Mouse (Mus musculus): ENCODE measurements around the gene Bmi1.

The Bmi1 gene

GRCm38 (mm10) chr2:18688286-18688685 lies 11.5 kb downstream of the Bmi1 start:
- DNase-seq (ENCODE audit: low spot score): no peak

GRCm38 (mm10) chr2:18688708-18689063 lies 11.9 kb downstream of the Bmi1 start:
- peak; percentile 76 for DNase-seq (ENCODE audit: low spot score)

DNA sequence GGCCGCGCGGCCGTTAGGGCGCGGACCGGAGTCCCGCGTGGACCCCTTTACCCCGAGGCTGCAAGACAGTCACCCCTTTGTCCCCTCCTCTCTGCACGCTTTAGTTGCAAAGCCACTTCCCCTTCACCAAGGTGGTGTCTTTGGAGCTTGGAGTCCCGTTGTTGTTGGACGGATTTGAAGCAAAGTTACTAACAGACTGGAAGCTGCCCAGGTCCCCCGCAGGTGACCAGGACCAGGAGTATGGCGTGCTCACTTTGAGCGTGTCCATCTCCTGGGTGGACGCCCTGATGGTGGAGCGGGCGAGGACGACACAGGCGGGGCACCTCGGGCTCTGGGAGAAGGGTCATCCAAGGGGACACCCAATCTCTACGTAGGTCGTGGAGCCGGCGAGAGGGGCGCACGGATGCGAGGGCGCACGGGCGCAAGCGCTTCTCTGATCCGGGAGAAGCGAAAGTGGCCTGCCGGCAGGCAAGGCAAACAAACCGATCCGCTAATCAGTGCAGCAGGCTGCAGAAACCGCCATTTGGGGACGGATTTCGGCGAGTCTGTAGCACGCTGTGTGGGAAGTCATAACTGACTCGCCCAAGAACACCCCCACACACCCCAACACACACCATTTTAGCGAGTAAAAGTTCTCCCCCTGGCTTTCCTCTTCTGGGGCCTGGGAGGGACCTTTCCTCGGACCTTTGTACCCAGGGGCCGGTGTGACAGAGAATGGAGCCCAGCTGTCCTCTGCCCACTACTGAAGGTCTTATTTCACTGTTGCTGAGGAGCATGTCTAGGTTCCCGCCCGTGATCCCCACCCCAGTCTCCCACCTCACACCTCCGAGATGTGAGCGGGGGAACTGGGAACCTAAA lies 12.5 kb downstream of the Bmi1 start:
- DNase-seq (ENCODE audit: low spot score): peak; percentile 63

GRCm38 (mm10) chr2:18690055-18690691 lies 13.4 kb downstream of the Bmi1 start:
- DNase-seq (ENCODE audit: low spot score): peak; percentile 68

DNA sequence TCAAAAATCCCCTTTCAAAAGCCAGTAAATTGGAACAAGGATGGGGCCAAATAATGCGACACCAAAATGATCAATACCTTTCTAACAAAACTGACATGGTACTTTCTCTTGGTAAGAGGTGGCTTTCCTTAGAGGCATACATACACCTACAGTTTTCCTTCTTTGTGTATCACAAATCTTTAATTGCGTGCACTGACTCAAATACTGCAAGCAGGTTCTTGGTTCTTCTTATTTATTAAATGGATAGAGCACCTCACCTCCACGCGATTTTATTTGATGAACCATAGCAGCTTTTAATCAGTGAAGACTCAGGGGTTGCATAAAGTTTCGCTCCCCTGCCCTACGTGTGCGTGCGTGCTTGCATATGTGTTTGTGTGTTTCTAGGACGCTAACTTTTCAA lies 13.9 kb downstream of the Bmi1 start:
- DNase-seq (ENCODE audit: low spot score): no peak

- no peak for DNase-seq (ENCODE audit: low spot score)
These were observed 15.2 kb downstream of the Bmi1 start for GRCm38 (mm10) chr2:18692031-18692430.

DNA sequence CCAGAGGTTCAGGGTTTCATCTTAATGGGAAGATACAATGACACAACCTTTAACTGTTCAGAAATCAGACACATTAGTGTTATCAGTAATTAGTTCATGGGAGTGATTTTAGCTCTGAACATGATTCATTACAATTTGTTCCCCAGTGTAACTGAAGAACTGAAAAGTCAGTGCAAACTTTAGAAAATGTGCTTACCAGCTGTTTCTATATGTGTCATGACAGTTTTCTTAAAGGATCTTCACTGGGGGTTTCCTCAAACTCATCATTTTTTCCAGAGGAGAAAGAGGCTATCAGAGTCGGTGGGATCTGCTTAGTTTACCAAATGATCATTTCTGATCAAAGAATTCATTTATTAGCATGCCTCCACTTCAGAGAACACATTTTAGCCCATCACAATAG lies 15.7 kb downstream of the Bmi1 start:
- no peak for DNase-seq (ENCODE audit: low spot score)

DNA sequence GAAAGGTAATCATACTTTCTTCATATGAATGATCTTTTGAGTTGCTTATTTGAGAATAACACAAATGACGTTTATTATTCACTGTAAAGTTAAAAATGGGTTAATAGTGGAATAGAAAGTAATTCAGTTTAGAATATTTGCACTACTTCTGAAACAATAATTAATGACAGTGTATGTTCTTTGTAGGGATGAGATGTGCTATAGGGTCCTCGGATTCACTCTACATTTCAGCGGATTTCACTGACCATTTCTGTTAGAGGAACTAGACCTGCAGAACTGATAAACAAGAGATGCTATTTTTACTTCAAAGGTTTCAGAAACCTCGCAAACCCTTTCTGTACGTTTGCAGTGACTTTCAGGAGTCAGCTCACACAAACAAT lies 16.7 kb downstream of the Bmi1 start:
- DNase-seq (ENCODE audit: low spot score): no peak

GRCm38 (mm10) chr2:18693871-18694610 lies 17.2 kb downstream of the Bmi1 start, which contains the start of gene Spag6:
Gene Spag6 (plus strand): TSS chr2:18694032.
- peak; percentile 75 for DNase-seq (ENCODE audit: low spot score)

DNA sequence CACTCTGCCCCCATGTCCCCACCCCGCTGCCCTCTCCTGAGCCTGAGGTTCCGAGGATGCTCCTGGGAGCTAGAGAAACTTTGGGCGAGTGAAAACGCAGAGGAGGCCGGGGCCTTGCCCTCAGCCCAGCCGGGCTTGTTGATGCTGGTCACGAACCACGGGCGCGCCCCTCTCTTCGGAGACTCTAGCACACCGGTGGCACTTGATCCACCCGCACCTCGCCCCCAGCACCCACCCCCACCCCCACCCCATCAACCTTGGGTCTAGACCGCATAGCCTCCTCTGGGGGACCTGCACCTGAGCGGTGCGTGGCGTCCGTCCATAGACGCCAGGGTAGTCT lies 17.8 kb downstream of the Bmi1 start:
- DNase-seq (ENCODE audit: low spot score): peak; percentile 58

DNA sequence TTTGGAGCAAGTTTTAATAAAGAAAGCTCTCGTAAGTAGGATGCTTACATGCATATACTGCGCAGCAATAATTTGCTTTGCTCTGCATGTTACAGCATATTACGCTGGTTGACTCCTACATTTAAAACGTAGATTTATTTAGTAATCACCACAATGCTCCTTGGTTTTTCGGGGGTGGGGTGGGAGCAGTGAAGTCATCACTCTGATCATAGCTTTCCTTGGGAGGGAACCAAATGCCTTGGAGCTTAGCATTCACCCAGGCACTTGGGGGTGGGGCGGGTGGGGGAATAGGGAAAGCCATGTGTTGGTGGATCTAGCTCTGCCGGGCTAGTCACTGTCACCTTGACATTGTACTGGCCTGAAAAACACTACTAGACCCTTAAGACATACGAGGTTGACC lies 18.3 kb downstream of the Bmi1 start:
- no peak for DNase-seq (ENCODE audit: low spot score)

- no peak for DNase-seq (ENCODE audit: low spot score)
These were observed 18.9 kb downstream of the Bmi1 start for GRCm38 (mm10) chr2:18695629-18696150.

GRCm38 (mm10) chr2:18697591-18698244 lies 20.9 kb downstream of the Bmi1 start:
- DNase-seq (ENCODE audit: low spot score): no peak

DNA sequence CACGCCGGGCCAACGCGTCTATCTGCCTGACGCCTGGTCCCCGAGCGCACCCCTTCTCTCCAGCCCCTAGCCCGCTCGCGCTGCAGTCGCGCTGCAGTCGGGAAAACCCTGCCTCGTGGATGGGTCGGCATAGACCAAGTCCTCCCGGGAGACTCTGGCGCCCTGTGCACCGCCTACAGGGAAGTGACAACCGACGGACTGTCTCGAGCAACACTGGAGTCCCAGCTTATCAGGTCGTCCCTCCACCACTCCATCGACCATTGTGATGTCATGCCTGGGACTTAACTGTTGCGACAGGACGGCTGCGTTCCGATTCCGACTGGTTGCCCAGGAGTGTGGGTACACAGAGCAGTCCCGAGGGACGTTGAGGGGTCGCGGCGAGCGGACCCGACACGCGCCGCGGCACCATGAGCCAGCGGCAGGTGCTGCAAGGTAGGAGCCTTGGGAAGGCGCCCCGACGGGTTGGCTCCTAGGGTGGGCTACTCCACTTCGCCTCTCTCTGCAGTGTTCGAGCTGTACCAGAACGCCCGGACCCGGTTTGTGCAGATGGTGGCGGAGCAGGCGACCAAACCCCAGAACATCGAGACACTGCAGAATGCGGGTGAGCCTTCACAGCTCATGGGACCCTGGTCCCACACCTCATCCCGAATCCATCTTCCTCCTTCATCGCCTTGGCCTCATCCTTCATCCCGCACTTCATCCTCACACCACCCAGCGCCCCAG lies 22.0 kb downstream of the Bmi1 start:
- peak; percentile 50 for DNase-seq (ENCODE audit: low spot score)

GRCm38 (mm10) chr2:18699401-18699990 lies 22.7 kb downstream of the Bmi1 start:
- no peak for DNase-seq (ENCODE audit: low spot score)

- DNase-seq (ENCODE audit: low spot score): no peak
These were observed 33.5 kb downstream of the Bmi1 start for GRCm38 (mm10) chr2:18710356-18710755.

- DNase-seq (ENCODE audit: low spot score): no peak
These were observed 36.3 kb downstream of the Bmi1 start for GRCm38 (mm10) chr2:18713071-18713470.

DNA sequence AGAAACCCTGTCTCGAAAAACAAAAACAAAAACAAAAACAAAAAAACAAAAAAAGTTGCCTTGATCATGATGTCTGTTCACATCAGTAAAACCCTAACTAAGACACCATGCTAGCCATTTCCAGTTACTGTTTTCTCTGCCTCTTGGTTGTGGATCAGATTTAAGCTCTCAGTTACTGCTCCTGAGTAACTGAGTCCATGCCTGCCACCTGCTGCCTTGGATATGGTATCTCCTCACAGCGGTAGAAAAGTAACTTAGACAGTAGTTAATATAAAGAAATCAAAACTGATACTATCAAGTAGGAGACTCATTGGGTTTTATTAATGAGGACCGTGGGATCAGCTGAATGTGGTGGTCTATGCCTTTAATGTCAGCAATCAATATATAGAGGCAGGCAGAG lies 37.5 kb downstream of the Bmi1 start:
- DNase-seq (ENCODE audit: low spot score): no peak

DNA sequence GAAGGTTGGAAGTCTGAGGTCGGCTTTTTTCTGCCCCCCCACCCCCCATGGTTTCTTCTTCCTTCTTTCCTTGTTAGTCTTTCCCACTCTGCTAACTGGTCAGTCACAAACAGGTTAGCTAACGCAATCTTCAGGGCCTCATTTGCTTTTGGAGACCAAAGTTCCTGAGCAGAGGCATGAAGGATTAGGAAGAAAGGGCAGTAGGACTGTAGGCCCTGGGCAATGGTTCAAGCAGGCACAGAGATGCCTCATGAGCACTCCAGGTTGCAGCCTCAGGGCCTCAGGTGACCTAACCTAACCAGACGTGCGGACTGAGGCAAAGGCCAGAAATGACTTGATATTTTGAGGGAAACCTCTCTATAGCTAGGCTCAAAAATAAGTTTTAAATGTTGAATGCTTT lies 41.7 kb downstream of the Bmi1 start:
- DNase-seq (ENCODE audit: low spot score): no peak

- no peak for DNase-seq (ENCODE audit: low spot score)
These were observed 45.5 kb downstream of the Bmi1 start for GRCm38 (mm10) chr2:18722208-18722830.

DNA sequence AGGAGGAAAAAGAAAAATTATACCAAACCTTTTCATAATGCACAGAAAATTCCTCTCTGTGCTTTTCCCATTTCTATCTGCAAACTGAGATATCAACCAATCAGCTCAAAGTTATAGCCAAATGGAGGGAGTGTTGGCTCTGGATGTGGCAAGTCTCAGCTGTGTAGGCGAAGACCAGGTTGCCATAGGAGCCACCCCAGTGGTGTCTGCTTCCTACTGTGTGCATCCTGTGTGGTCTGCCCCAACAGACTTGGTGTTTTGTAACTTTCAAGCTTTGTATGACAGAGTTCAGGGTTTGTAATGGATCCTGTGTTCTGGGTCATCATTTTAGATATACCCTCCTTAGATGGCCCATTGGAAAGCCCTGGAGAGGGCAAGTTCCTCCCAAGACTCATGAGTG lies 47.6 kb downstream of the Bmi1 start:
- DNase-seq (ENCODE audit: low spot score): no peak
